Mouse (Mus musculus) lung, embryonic 16.5 days (tissue): Measurements from ENCODE around the gene Dand5. TPM values are rescaled to one million over a fixed set of nuclear protein-coding genes. Genes with fewer than 3 reads are reported as not detected.

ENCODE experiments used
- ATAC-seq: fragments of 200-750 bp; cut with Nextera tagmentation; 2 replicates; pipeline ENCODE4 v1.8.0; 2017; ENCODE audit warnings: low read depth, mild to moderate bottlenecking, moderate library complexity
- H3K27ac ChIP-seq: fragments of 300-500 bp; sonication (generic); 2 replicates; pipeline ENCODE4 v1.5.1; 2014; ENCODE audit warnings: mild to moderate bottlenecking, control low read depth, low read length
- H3K27me3 ChIP-seq: fragments of 300-500 bp; sonication (generic); 2 replicates; pipeline ENCODE4 v1.6.1; 2014; ENCODE audit warnings: low read depth, low read length, mixed read lengths; ENCODE audit not compliant: control insufficient read depth, insufficient read depth
- H3K36me3 ChIP-seq: fragments of 300-500 bp; sonication (generic); 2 replicates; pipeline ENCODE4 v1.6.1; 2014; ENCODE audit warnings: low read length; ENCODE audit not compliant: control insufficient read depth, insufficient read depth
- H3K4me1 ChIP-seq: fragments of 300-500 bp; sonication (generic); replicated peaks from 2 replicates; pipeline ENCODE4 v1.6.1; 2014; ENCODE audit warnings: low read length, mixed read lengths; ENCODE audit not compliant: control insufficient read depth, insufficient read depth
- H3K4me2 ChIP-seq: fragments of 300-500 bp; sonication (generic); 2 replicates; pipeline ENCODE4 v1.6.1; 2014; ENCODE audit warnings: low read depth, low read length, control low read depth
- H3K4me3 ChIP-seq: fragments of 300-500 bp; sonication (generic); 2 replicates; pipeline ENCODE4 v1.5.1; 2014; ENCODE audit warnings: mild to moderate bottlenecking, low read length, control low read depth
- H3K9ac ChIP-seq: fragments of 300-500 bp; sonication (generic); 2 replicates; pipeline ENCODE4 v1.6.1; 2014; ENCODE audit warnings: low read length, control low read depth
- H3K9me3 ChIP-seq: fragments of 300-500 bp; sonication (generic); 2 replicates; pipeline ENCODE4 v1.6.1; 2016; ENCODE audit warnings: low read length; ENCODE audit not compliant: control insufficient read depth
- WGBS: fragments of 180-500 bp; shearing (Covaris S2); extraction: QIAGEN DNeasy Blood & Tissue Kit; methylation state at CpG from one replicate; pipeline ENCODE4 v1.1.7; 2014; 5-methylcytosine and 5-hydroxymethylcytosine counted together
- microRNA-seq: library from miRNA; unstranded; fragments of <30 nt; microRNA quantifications from one replicate; pipeline ENCODE4, GENCODE M21; 2016
- polyA plus RNA-seq: library from polyadenylated mRNA; unstranded; fragments of >200 nt; fragmentation: Nextera tagmentation; extraction: Ambion mirVana; gene quantifications from 2 replicates; pipeline ENCODE4 v1.2.1, GENCODE M21; 2015

Gene Dand5
- polyA plus RNA-seq, 1 experiment from 2014 or later, result 6.3 TPM

- no peaks in the 10 kb centered on the region for H3K27me3 ChIP-seq
- no peak for ATAC-seq
Measured at GRCm38 (mm10) chr8:84769324-84769723, 53.3 kb downstream of the Dand5 start.

GRCm38 (mm10) chr8:84768343-84769095 is 54.1 kb downstream of the Dand5 start:
- Histone ChIP-seq H3K4me1 (peaks cover 53% of the 10 kb centered on the region), H3K4me3 (no peak overlapping the region), H3K9ac (no peak overlapping the region), H3K36me3 (peaks cover 11% of the 10 kb centered on the region), H3K4me2 (no peak overlapping the region), H3K27me3 (no peaks in the 10 kb centered on the region), H3K9me3 (no peaks in the 10 kb centered on the region), H3K27ac (no peak overlapping the region)
- 85% methylated on average over 14 of the region's 14 CpGs for WGBS
- no peak for ATAC-seq

More at GRCm38 (mm10) chr8:84769324-84769723, 53.3 kb downstream of the Dand5 start:
- Histone ChIP-seq H3K4me3 (no peak overlapping the region), H3K9me3 (no peaks in the 10 kb centered on the region), H3K27ac (no peak overlapping the region), H3K4me2 (no peak overlapping the region), H3K36me3 (peaks cover 11% of the 10 kb centered on the region), H3K9ac (no peak overlapping the region), H3K4me1 (peaks cover 58% of the 10 kb centered on the region)
- WGBS, result 90% methylated on average over 8 of the region's 8 CpGs

- peaks cover 13% of the 10 kb centered on the region for H3K36me3 ChIP-seq
- H3K27me3 ChIP-seq, result no peaks in the 10 kb centered on the region
- no peak for ATAC-seq
Measured at GRCm38 (mm10) chr8:84767221-84767620, 55.4 kb downstream of the Dand5 start.

GRCm38 (mm10) chr8:84766422-84766821 is 56.2 kb downstream of the Dand5 start:
- Histone ChIP-seq H3K4me3 (no peak overlapping the region), H3K27ac (no peak overlapping the region), H3K9ac (peak overlapping the region; percentile 39; the same call in 1 of the 2 replicates), H3K9me3 (no peaks in the 10 kb centered on the region), H3K4me2 (no peak overlapping the region), H3K27me3 (no peaks in the 10 kb centered on the region), H3K4me1 (peaks cover 32% of the 10 kb centered on the region), H3K36me3 (peaks cover 16% of the 10 kb centered on the region)
- WGBS, result 57% methylated on average over 9 of the region's 9 CpGs
- no peak for ATAC-seq

More at GRCm38 (mm10) chr8:84767221-84767620, 55.4 kb downstream of the Dand5 start:
- no peak overlapping the region for H3K4me2 ChIP-seq
- H3K9me3 ChIP-seq, result no peaks in the 10 kb centered on the region
- no peak overlapping the region for H3K9ac ChIP-seq
- peaks cover 40% of the 10 kb centered on the region for H3K4me1 ChIP-seq
- no peak overlapping the region for H3K4me3 ChIP-seq
- WGBS, result 82% methylated on average over 10 of the region's 10 CpGs
- H3K27ac ChIP-seq, result no peak overlapping the region

- H3K9ac ChIP-seq, result no peak overlapping the region
- H3K4me1 ChIP-seq, result peaks cover 25% of the 10 kb centered on the region
- H3K9me3 ChIP-seq, result no peaks in the 10 kb centered on the region
- no peak overlapping the region for H3K27ac ChIP-seq
- no peak for ATAC-seq
- peaks cover 16% of the 10 kb centered on the region for H3K36me3 ChIP-seq
- no peaks in the 10 kb centered on the region for H3K27me3 ChIP-seq
- H3K4me2 ChIP-seq, result no peak overlapping the region
- WGBS, result 22% methylated on average over 10 of the region's 10 CpGs
- no peak overlapping the region for H3K4me3 ChIP-seq
Measured at GRCm38 (mm10) chr8:84765629-84766028, 57.0 kb downstream of the Dand5 start.

Small RNA genes within 50 kb of the gene (microRNA-seq; reads per million reads assigned to microRNA genes)
- gene Mir7069, result 2.8 reads per million, percentile 7 among the genes with 10 or more reads in this experiment

Other genes starting within 250 kb of the Dand5 start
- 83.2 and 87.4 TPM in 2 replicates for gene Ier2, start 160.0 kb downstream of the Dand5 start, polyA plus RNA-seq
- 54.7 and 58.8 TPM in 2 replicates for gene Trmt1, start 136.5 kb downstream of the Dand5 start, polyA plus RNA-seq
- 16.9 and 19.5 TPM in 2 replicates for gene Nacc1, start 135.0 kb downstream of the Dand5 start, polyA plus RNA-seq
- gene Lyl1, start 121.4 kb downstream of the Dand5 start, polyA plus RNA-seq, result 11.4 and 12.5 TPM in 2 replicates
- 3.1 and 3.7 TPM in 2 replicates for gene G430095P16Rik, start 99.8 kb downstream of the Dand5 start, polyA plus RNA-seq
- 43.9 and 44.6 TPM in 2 replicates for gene Nfix, start 22.5 kb downstream of the Dand5 start, polyA plus RNA-seq
- gene Gadd45gip1, start 8.7 kb upstream of the Dand5 start, polyA plus RNA-seq, result 38.6 and 43.0 TPM in 2 replicates
- gene Rad23a, start 17.8 kb upstream of the Dand5 start, polyA plus RNA-seq, result 110 and 120 TPM in 2 replicates
- 980 and 996 TPM in 2 replicates for gene Calr, start 24.1 kb upstream of the Dand5 start, polyA plus RNA-seq
- gene Farsa, start 34.2 kb upstream of the Dand5 start, polyA plus RNA-seq, result 90.1 and 93.3 TPM in 2 replicates
- gene Syce2, start 49.3 kb upstream of the Dand5 start, polyA plus RNA-seq, result 58.7 and 59.6 TPM in 2 replicates
- 36.7 and 37.3 TPM in 2 replicates for gene Gcdh, start 71.1 kb upstream of the Dand5 start, polyA plus RNA-seq
- gene Klf1, start 79.1 kb upstream of the Dand5 start, polyA plus RNA-seq, result 1.5 and 4.9 TPM in 2 replicates
- gene Dnase2a, start 85.7 kb upstream of the Dand5 start, polyA plus RNA-seq, result 19.9 and 21.1 TPM in 2 replicates
- gene Mast1, start 114.5 kb upstream of the Dand5 start, polyA plus RNA-seq, result 0.64 and 0.72 TPM in 2 replicates
- 0.23 and 0.29 TPM in 2 replicates for gene Rtbdn, start 124.2 kb upstream of the Dand5 start, polyA plus RNA-seq
- not detected in 2 replicates for gene Gm49661, start 146.6 kb upstream of the Dand5 start, polyA plus RNA-seq
- gene Prdx2, start 146.8 kb upstream of the Dand5 start, polyA plus RNA-seq, result 644 and 691 TPM in 2 replicates
- gene Rnaseh2a, start 146.9 kb upstream of the Dand5 start, polyA plus RNA-seq, result 114 and 119 TPM in 2 replicates
- 13.7 and 15.5 TPM in 2 replicates for gene Junb, start 155.9 kb upstream of the Dand5 start, polyA plus RNA-seq
- gene Hook2, start 167.8 kb upstream of the Dand5 start, polyA plus RNA-seq, result 24.2 and 27.2 TPM in 2 replicates
- not detected in 2 replicates for gene Best2, start 191.7 kb upstream of the Dand5 start, polyA plus RNA-seq
- 121 and 122 TPM in 2 replicates for gene Asna1, start 202.5 kb upstream of the Dand5 start, polyA plus RNA-seq
- gene Trir, start 204.0 kb upstream of the Dand5 start, polyA plus RNA-seq, result 92.1 and 101 TPM in 2 replicates
- gene Tnpo2, start 214.1 kb upstream of the Dand5 start, polyA plus RNA-seq, result 27.7 and 29.5 TPM in 2 replicates
- 28.2 and 29.9 TPM in 2 replicates for gene Fbxw9, start 237.2 kb upstream of the Dand5 start, polyA plus RNA-seq
- not detected in 2 replicates for gene Gm5741, start 245.2 kb upstream of the Dand5 start, polyA plus RNA-seq
- gene Dhps, start 248.9 kb upstream of the Dand5 start, polyA plus RNA-seq, result 51.9 and 53.9 TPM in 2 replicates